Mouse (Mus musculus) frontal cortex, adult (tissue): ENCODE data around the gene Mynn.
"Not testable (repeated sequence)": the region's sequence is repeated elsewhere in the genome, so short reads cannot be mapped to it uniquely, and the experiment has no call there.

Experiments
- ATAC-seq: cut with Nextera tagmentation; 2 replicates; pipeline ENCODE4 v1.9.2; 2017; ENCODE audit warnings: mild to moderate bottlenecking, moderate library complexity, mixed read lengths; ENCODE audit not compliant: low TSS enrichment

Gene Mynn

GRCm38 (mm10) chr3:30602065-30602739, at the start of gene Mynn:
Gene Mynn (plus strand): TSS chr3:30602065.
- peak; percentile 90 for ATAC-seq

GRCm38 (mm10) chr3:30553741-30554140, 48.1 kb upstream of the Mynn start:
- no peak for ATAC-seq

- no peak for ATAC-seq
These were observed 41.1 kb upstream of the Mynn start for GRCm38 (mm10) chr3:30560677-30561314.

GRCm38 (mm10) chr3:30566333-30566732, 35.5 kb upstream of the Mynn start:
- not testable (repeated sequence) for ATAC-seq

GRCm38 (mm10) chr3:30573549-30573948, 28.3 kb upstream of the Mynn start:
- ATAC-seq: no peak

- no peak for ATAC-seq
These were observed 13.0 kb upstream of the Mynn start for GRCm38 (mm10) chr3:30588865-30589264.

GRCm38 (mm10) chr3:30592418-30592853, 9.4 kb upstream of the Mynn start:
- ATAC-seq: peak; percentile 75

GRCm38 (mm10) chr3:30593719-30594485, 8.0 kb upstream of the Mynn start:
- peak; percentile 52 for ATAC-seq

- peak; percentile 69 for ATAC-seq
These were observed 6.6 kb upstream of the Mynn start for GRCm38 (mm10) chr3:30595111-30595832.

GRCm38 (mm10) chr3:30597271-30597670, 4.6 kb upstream of the Mynn start:
- ATAC-seq: no peak

- peak; percentile 27 for ATAC-seq
These were observed 1.9 kb upstream of the Mynn start, which contains the start of gene Actrt3 for GRCm38 (mm10) chr3:30599711-30600545. Gene Actrt3 (minus strand): TSS chr3:30599939.

- 0 out of 2 replicates have a peak, but pooled peaks have one; percentile 2 for ATAC-seq
These were observed 1.1 kb upstream of the Mynn start for GRCm38 (mm10) chr3:30600717-30601116.

GRCm38 (mm10) chr3:30601175-30601574, 690 bp upstream of the Mynn start:
- no peak for ATAC-seq

- ATAC-seq: no peak
These were observed 228 bp upstream of the Mynn start for GRCm38 (mm10) chr3:30601610-30602064.

- peak; percentile 6 for ATAC-seq
These were observed 854 bp downstream of the Mynn start for GRCm38 (mm10) chr3:30602740-30603098.

GRCm38 (mm10) chr3:30603256-30603655, 1.4 kb downstream of the Mynn start:
- no peak for ATAC-seq

- ATAC-seq: no peak
These were observed 7.1 kb downstream of the Mynn start for GRCm38 (mm10) chr3:30608999-30609398.

GRCm38 (mm10) chr3:30610930-30611329, 9.1 kb downstream of the Mynn start:
- no peak for ATAC-seq

GRCm38 (mm10) chr3:30620132-30620531, 18.3 kb downstream of the Mynn start:
- no peak for ATAC-seq

- ATAC-seq: no peak
These were observed 31.8 kb downstream of the Mynn start for GRCm38 (mm10) chr3:30633681-30634080.

GRCm38 (mm10) chr3:30635629-30636028, 33.8 kb downstream of the Mynn start:
- ATAC-seq: no peak
